Mouse (Mus musculus): ENCODE data around the gene Kti12. TPM values are rescaled to one million over a fixed set of nuclear protein-coding genes. Genes with fewer than 3 reads are reported as not detected.

The Kti12 gene
- total and polyA plus RNA-seq, 3 experiments: 36.1 to 81.3 (median 66.0) TPM

DNA sequence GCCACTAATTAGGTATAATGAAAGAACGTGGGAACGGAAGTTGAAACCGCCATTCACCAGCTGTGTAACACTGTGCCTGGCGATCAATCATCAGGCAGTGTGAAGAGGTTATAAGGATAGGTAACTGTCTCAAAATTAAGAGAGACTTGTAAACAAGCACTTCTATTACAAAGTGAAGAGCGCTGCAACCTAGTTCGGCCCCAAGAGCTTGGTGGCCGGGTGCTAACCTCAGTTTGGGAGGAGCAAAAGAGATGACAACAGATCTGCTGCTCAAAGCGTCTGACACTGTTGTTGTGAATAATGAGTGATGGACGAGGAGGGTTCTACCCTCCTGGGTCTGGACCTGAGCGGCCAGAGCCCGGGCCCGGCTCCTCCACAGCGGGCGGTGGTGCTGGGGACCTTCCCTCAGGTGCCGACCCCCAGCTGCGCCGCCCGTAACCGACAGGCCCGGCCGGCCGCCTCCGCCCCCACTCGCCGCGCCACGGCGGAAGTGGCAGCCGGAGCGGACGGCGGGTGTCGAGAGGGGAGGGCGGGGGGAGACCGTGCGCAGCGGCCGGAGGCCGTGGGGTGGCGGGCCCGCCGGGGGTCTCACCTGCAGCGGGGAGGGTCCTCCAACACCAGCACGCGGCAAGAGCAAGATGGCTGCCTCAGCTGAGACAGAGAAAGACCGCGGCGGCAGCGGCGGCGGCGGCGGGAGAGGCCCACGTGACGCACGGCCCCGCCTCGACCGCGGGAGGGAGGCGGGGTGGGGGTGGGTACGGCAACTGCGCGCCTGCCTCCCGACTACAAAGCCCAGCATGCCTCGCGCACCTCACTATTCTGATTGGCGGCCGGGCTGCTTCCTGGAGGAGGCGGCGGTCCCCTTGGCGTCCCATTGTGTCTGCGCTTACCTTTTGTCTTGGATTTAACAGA is 14.4 kb upstream of the Kti12 start, which contains the start of gene Btf3l4 (continued):
- TF ChIP-seq SMC3 (IDR thresholded peaks at IDR 0.05; ENCODE audit: low read depth, low read length) (no peak), ETS1 (conservative IDR thresholded peaks at IDR 0.05; ENCODE audit: low read depth, low read length) (peak; percentile 33; the same call in 1 of the 2 replicates), ZKSCAN1 (IDR thresholded peaks at IDR 0.05; ENCODE audit: borderline replicate concordance, low read depth, low read length) (no peak), KAT2A (IDR thresholded peaks at IDR 0.05; ENCODE audit: insufficient replicate concordance, low read length) (peak; percentile 82; the same call in 1 of the 2 replicates), NELFE (IDR thresholded peaks at IDR 0.05; ENCODE audit: low read depth, low read length) (0 out of 2 replicates have a peak, but pooled peaks have one; percentile 36), POLR2A (IDR thresholded peaks at IDR 0.05; ENCODE audit: low read depth, low read length) (peak; percentile 66; the same call in 1 of the 2 replicates), JUN (IDR thresholded peaks at IDR 0.05; ENCODE audit: insufficient read depth, low read depth, low read length) (no peak), USF2 (conservative IDR thresholded peaks at IDR 0.05; ENCODE audit: low read depth, low read length) (peak; percentile 79), HCFC1 (IDR thresholded peaks at IDR 0.05; ENCODE audit: low read depth, low read length) (peak; percentile 91), CTCF (conservative IDR thresholded peaks at IDR 0.05 in 1 of 2, IDR thresholded peaks at IDR 0.05 in 1 of 2; ENCODE audit: low read depth in 2 of 2, low read length in 2 of 2) (no peak)

- no peak for DNase-seq (ENCODE audit: extremely low read depth)
- no peaks in the 10 kb centered on the region for H3K27me3 ChIP-seq (replicated peaks)
- in situ Hi-C loops (cut with MboI; ENCODE audit: low pct_ligation_motif_present, low pct_unique_long_range_greater_than_20kb, low sequenced_read_pairs): no loop called here
- H3K27ac ChIP-seq (ENCODE audit: insufficient read depth, low read depth): peak overlapping the region; percentile 98
- peak overlapping the region; percentile 98 for H3K9ac ChIP-seq (ENCODE audit: insufficient read depth, low read depth)
- H3K4me1 ChIP-seq (ENCODE audit: control insufficient read depth in 1 of 2, insufficient read depth in 2 of 2): peaks cover 0 to 42% of the 10 kb centered on the region in 2 experiments; a peak in 2 of 4 replicates
- no peak for TF ChIP-seq USF1 (IDR thresholded peaks at IDR 0.05; ENCODE audit: low read depth, low read length)
- peak; percentile 40; the same call in 1 of the 2 replicates for TF ChIP-seq SIN3A (IDR thresholded peaks at IDR 0.05; ENCODE audit: low read length)
- TF ChIP-seq ZKSCAN1 (IDR thresholded peaks at IDR 0.05; ENCODE audit: borderline replicate concordance, low read depth, low read length): no peak
- TF ChIP-seq MEF2A (IDR thresholded peaks at IDR 0.05; ENCODE audit: borderline replicate concordance, low read depth, low read length): no peak
- peak; percentile 69; the same call in 1 of the 2 replicates for TF ChIP-seq CHD1 (IDR thresholded peaks at IDR 0.05; ENCODE audit: low read depth, low read length)
- TF ChIP-seq MAX (IDR thresholded peaks at IDR 0.05; ENCODE audit: low read length): no peak
- 0 out of 2 replicates have a peak, but pooled peaks have one; percentile 35 for TF ChIP-seq MYC (IDR thresholded peaks at IDR 0.05; ENCODE audit: low read depth, low read length)
- H3K36me3 ChIP-seq (replicated peaks in 1 of 2; ENCODE audit: control insufficient read depth in 1 of 2, insufficient read depth in 1 of 2, low read length in 1 of 2): peaks cover 10 to 28% of the 10 kb centered on the region in 2 experiments
- H3K9me3 ChIP-seq (replicated peaks; ENCODE audit: low read length): no peaks in the 10 kb centered on the region
- peak overlapping the region; percentile 38; the same call in 1 of the 2 replicates for H3K4me2 ChIP-seq (ENCODE audit: insufficient read depth, low read depth, poor library complexity, severe bottlenecking)
- dilution Hi-C loops (cut with MboI; ENCODE audit: extremely low pct_ligation_motif_present, extremely low pct_unique_long_range_greater_than_20kb, low sequenced_read_pairs): no loop called here
- peaks cover 48% of the 10 kb centered on the region for H3K79me2 ChIP-seq (replicated peaks; ENCODE audit: control insufficient read depth, extremely low read depth, insufficient read depth, poor library complexity, severe bottlenecking)
- peak overlapping the region; percentile 72 to 83 (median 76) for H3K4me3 ChIP-seq (replicated peaks in 1 of 3; ENCODE audit: low read depth in 2 of 3, low read length in 2 of 3, poor library complexity in 1 of 3)
These were observed 13.8 kb upstream of the Kti12 start for GRCm38 (mm10) chr4:108833828-108834114.

Measured in CH12.LX (cell line).